Mouse (Mus musculus) E14TG2a.4 (cell line): ENCODE results near the gene Mef2a.

Source experiments
- CTCF ChIP-seq: conservative IDR thresholded peaks from 2 replicates; pipeline ENCODE4 v1.5.1; 2014; ENCODE audit warnings: low read length
- NANOG ChIP-seq: IDR thresholded peaks from 2 replicates; pipeline ENCODE4 v1.6.1; 2014; ENCODE audit warnings: borderline replicate concordance, low read length, mixed read lengths

GRCm38 (mm10) chr7:67368394-67368793, 4.3 kb downstream of the Mef2a start:
- TF ChIP-seq CTCF (no peak), NANOG (no peak)
